In the genomic region with DNA sequence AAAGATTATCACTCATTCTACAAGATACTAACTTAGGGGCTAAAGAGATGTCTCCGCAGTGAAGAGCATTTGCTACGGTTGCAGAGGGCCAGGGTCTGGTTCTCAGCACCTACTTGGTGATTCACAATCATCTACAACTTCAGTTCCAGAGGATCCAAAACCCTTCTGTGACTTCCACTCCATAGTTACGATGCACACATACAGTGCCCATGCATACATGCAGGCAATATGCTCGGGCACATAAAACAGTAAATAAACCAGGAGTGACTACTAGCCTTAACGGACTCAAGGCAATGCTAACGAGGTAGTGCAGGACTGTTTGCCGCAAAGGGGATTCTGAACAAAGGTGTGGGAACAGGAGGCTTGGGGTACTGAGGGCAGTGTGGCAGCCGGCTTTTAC, we compare ENCODE assay signal across 15 mouse cellular contexts.
"Had no signal": no experiment of that assay in that cellular context is flagged by ENCODE, and none has a peak within 500 bp of the region (broad histone marks: within the 10 kb centered on the region; RNA-seq: fewer than 3 reads in every experiment).

No protein-coding gene starts in this region.

- H3K27me3 ChIP-seq: stomach, embryonic 15.5 days had no signal

- H3K9ac ChIP-seq: neural tube, embryonic 15.5 days; stomach, embryonic 15.5 days had no signal

- H3K4me3 ChIP-seq: neural tube, embryonic 15.5 days; stomach, embryonic 15.5 days had no signal

- DNase-seq: retina, postnatal 1 day; right cerebral cortex, adult 18-20 months; right cerebral cortex, postnatal 14 days; right cerebral cortex, postnatal 25 days; right cerebral cortex, postnatal 4 days; spleen, adult 18-20 months; thymus, adult 18-20 months; thymus, adult 2 months; thymus, postnatal 14 days; thymus, postnatal 25 days; thymus, postnatal 36 days; thymus, postnatal 4 days had no signal

- H3K4me2 ChIP-seq: neural tube, embryonic 15.5 days; stomach, embryonic 15.5 days had no signal

- H3K4me1 ChIP-seq: stomach, embryonic 15.5 days had no signal

- H3K36me3 ChIP-seq: neural tube, embryonic 15.5 days; stomach, embryonic 15.5 days had no signal

- H3K27ac ChIP-seq: neural tube, embryonic 15.5 days; stomach, postnatal 0 days had no signal

- H3K9me3 ChIP-seq: neural tube, embryonic 15.5 days; stomach, embryonic 15.5 days had no signal
